Mouse (Mus musculus) ES-Bruce4 (cell line): Measurements from ENCODE around the gene Nrxn3.

Experiments used
- CTCF ChIP-seq: IDR thresholded peaks from one replicate; pipeline ENCODE4 v1.8.1; 2011; ENCODE audit warnings: low read depth, low read length
- EP300 ChIP-seq: IDR thresholded peaks from 2 replicates; pipeline ENCODE4 v1.6.1; 2011; ENCODE audit warnings: low read depth, low read length; ENCODE audit not compliant: insufficient read depth

- TF ChIP-seq CTCF (no peak), EP300 (no peak)
Observed at GRCm38 (mm10) chr12:89854355-89854754, 1131.7 kb downstream of the Nrxn3 start.
